Mouse (Mus musculus) E14TG2a.4 (cell line): Measurements from ENCODE around the gene Micu1.

Source experiments
- CTCF ChIP-seq: conservative IDR thresholded peaks from 2 replicates; pipeline ENCODE4 v1.5.1; 2014; ENCODE audit warnings: low read length
- NANOG ChIP-seq: IDR thresholded peaks from 2 replicates; pipeline ENCODE4 v1.6.1; 2014; ENCODE audit warnings: borderline replicate concordance, low read length, mixed read lengths
- POU5F1 ChIP-seq: IDR thresholded peaks from 2 replicates; pipeline ENCODE4 v1.6.1; 2014; ENCODE audit warnings: low read length, borderline replicate concordance

DNA sequence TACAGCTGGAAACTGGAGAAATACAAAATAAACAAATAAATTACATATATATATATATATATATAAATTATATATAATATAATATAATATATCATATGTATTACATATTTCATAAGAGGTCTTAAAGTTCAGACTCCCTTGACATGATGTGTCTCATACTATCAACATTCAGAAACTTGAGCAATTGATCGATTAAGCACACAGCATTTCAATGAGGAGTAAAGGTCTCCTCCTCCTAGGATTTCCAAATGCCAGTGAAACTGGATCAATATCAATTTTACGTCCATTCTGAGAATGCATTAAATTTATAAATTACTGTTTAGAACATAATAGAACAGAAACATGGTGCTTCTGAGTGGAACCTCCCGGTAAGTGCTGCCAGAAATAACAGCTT is 71.9 kb downstream of the Micu1 start:
- TF ChIP-seq CTCF, result no peak
- no peak for TF ChIP-seq NANOG
- TF ChIP-seq POU5F1, result no peak
